Mouse (Mus musculus): ENCODE data around the gene Pde4b.
"Not testable (repeated sequence)": the region's sequence is repeated elsewhere in the genome, so short reads cannot be mapped to it uniquely, and the experiment has no call there.

Pde4b gene

GRCm38 (mm10) chr4:102480830-102481484 lies 393.6 kb downstream of the Pde4b start:
- no peak for DNase-seq (ENCODE audit: low spot score)

GRCm38 (mm10) chr4:102483354-102484018 lies 396.1 kb downstream of the Pde4b start:
- DNase-seq (ENCODE audit: low spot score), result no peak

- no peak for DNase-seq (ENCODE audit: low spot score)
Measured at GRCm38 (mm10) chr4:102484738-102485137, 397.4 kb downstream of the Pde4b start.

- DNase-seq (ENCODE audit: low spot score), result no peak
Measured at GRCm38 (mm10) chr4:102486134-102486920, 399.0 kb downstream of the Pde4b start.

GRCm38 (mm10) chr4:102486921-102487240 lies 399.5 kb downstream of the Pde4b start:
- no peak for DNase-seq (ENCODE audit: low spot score)

- DNase-seq (ENCODE audit: low spot score), result no peak
Measured at GRCm38 (mm10) chr4:102488000-102488399, 400.7 kb downstream of the Pde4b start.

- no peak for DNase-seq (ENCODE audit: low spot score)
Measured at GRCm38 (mm10) chr4:102491468-102492123, 404.3 kb downstream of the Pde4b start.

- no peak for DNase-seq (ENCODE audit: low spot score)
Measured at GRCm38 (mm10) chr4:102492911-102493310, 405.6 kb downstream of the Pde4b start.

GRCm38 (mm10) chr4:102493342-102494128 lies 406.2 kb downstream of the Pde4b start:
- no peak for DNase-seq (ENCODE audit: low spot score)

GRCm38 (mm10) chr4:102494203-102494602 lies 406.9 kb downstream of the Pde4b start:
- not testable (repeated sequence) for DNase-seq (ENCODE audit: low spot score)

- no peak for DNase-seq (ENCODE audit: low spot score)
Measured at GRCm38 (mm10) chr4:102495001-102495400, 407.7 kb downstream of the Pde4b start.

GRCm38 (mm10) chr4:102495474-102495873 lies 408.1 kb downstream of the Pde4b start:
- DNase-seq (ENCODE audit: low spot score), result no peak

GRCm38 (mm10) chr4:102496269-102497177 lies 409.2 kb downstream of the Pde4b start:
- no peak for DNase-seq (ENCODE audit: low spot score)

GRCm38 (mm10) chr4:102497221-102497620 lies 409.9 kb downstream of the Pde4b start:
- DNase-seq (ENCODE audit: low spot score), result no peak

- no peak for DNase-seq (ENCODE audit: low spot score)
Measured at GRCm38 (mm10) chr4:102498169-102498919, 411.0 kb downstream of the Pde4b start.

- DNase-seq (ENCODE audit: low spot score), result no peak
Measured at GRCm38 (mm10) chr4:102498920-102499316, 411.6 kb downstream of the Pde4b start.

- DNase-seq (ENCODE audit: low spot score), result no peak
Measured at GRCm38 (mm10) chr4:102505714-102506113, 418.4 kb downstream of the Pde4b start.

- no peak for DNase-seq (ENCODE audit: low spot score)
Measured at GRCm38 (mm10) chr4:102506376-102507280, 419.3 kb downstream of the Pde4b start.

GRCm38 (mm10) chr4:102507344-102507743 lies 420.0 kb downstream of the Pde4b start:
- DNase-seq (ENCODE audit: low spot score), result no peak

All from testis, postnatal 10 days (tissue).